Mouse (Mus musculus) granulocyte monocyte progenitor cell, adult 5-6 weeks (primary cell): ENCODE results near the gene Wdfy2. TPM values are rescaled to one million over a fixed set of nuclear protein-coding genes. Genes with fewer than 3 reads are reported as not detected.

Experiments used
- ATAC-seq: replicated peaks from 2 replicates; pipeline ENCODE4 v1.8.0; 2016; ENCODE audit warnings: mild to moderate bottlenecking, moderate TSS enrichment, inconsistent platforms; ENCODE audit not compliant: poor library complexity, severe bottlenecking
- total RNA-seq, 2 experiments: library from RNA; stranded (forward) in 1 of 2; stranded (reverse) in 1 of 2; fragments of 200-712, 200-1000 nt in 1 of 2; fragments of >200 nt in 1 of 2; fragmentation: Nextera tagmentation in 1 of 2; gene quantifications; 2 replicates each; pipeline ENCODE4 v1.2.3; 2014 to 2017

Gene Wdfy2
- total RNA-seq, 2 experiments from 2014 or later = 21.0 to 23.7 TPM

- no peak for ATAC-seq
These were observed 79.1 kb downstream of the Wdfy2 start for GRCm38 (mm10) chr14:62916488-62917034.

GRCm38 (mm10) chr14:62921401-62921800 lies 83.9 kb downstream of the Wdfy2 start:
- ATAC-seq = no peak

DNA sequence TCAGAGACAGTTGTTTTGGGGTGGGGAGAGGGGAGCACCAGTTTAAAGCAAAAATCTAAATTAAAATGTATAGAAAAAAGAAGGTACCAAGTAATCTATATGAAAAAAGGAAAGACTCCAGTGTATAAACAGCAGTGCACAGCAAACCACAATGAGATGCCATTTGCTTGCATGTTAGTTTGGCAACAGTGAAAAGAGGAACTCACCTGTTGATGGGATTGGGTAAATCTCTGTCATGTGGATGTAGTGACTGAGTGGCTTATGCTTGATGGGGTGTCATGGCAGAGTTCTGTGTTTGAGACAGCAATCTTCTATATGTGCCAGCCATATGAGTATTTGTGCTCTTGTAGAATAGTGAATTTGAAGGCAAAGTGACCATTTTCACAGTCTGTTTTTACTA lies 85.2 kb downstream of the Wdfy2 start:
- ATAC-seq = peak; percentile 95

GRCm38 (mm10) chr14:62924800-62925199 lies 87.3 kb downstream of the Wdfy2 start:
- no peak for ATAC-seq

DNA sequence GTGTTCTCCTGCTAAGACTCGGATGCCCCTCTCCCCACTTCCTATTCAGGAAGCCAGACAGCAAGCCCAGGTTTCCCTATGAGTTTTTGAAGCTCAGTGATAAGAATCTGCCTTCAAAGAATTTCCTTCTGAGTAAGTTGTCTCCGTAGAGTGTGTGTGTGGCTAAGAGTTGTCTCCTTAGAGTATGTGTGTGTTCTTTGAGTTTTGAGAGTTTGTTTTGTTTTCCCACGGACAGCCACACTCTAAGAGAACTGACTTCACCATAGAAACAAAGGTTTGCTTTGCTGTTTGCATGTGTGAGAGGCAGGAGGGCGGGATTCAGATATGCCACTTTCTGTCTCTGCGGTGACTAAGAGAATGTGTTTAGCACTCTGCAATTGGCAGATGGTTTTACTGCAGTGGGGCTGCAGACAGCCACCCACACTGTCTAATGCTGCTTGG lies 90.6 kb downstream of the Wdfy2 start:
- no peak for ATAC-seq

DNA sequence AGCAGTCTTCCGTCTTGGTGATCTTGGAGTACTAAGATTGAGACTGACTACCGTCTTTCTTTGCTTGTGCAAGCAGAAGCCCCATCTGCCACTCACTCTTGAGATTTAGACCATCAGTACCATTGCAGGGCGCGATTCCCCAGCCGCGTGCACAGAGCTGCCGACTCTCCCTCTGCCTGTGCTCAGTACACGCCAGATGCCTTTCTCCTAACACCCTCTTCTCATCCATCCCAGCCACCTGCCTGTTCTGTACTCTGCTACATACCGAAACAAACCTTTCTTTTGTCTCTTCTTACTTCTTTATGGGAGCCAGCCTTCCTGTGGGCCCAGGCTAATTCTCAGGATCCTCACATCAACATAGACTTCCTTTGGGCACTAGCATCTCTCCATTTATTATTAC lies 97.9 kb downstream of the Wdfy2 start:
- ATAC-seq = no peak

DNA sequence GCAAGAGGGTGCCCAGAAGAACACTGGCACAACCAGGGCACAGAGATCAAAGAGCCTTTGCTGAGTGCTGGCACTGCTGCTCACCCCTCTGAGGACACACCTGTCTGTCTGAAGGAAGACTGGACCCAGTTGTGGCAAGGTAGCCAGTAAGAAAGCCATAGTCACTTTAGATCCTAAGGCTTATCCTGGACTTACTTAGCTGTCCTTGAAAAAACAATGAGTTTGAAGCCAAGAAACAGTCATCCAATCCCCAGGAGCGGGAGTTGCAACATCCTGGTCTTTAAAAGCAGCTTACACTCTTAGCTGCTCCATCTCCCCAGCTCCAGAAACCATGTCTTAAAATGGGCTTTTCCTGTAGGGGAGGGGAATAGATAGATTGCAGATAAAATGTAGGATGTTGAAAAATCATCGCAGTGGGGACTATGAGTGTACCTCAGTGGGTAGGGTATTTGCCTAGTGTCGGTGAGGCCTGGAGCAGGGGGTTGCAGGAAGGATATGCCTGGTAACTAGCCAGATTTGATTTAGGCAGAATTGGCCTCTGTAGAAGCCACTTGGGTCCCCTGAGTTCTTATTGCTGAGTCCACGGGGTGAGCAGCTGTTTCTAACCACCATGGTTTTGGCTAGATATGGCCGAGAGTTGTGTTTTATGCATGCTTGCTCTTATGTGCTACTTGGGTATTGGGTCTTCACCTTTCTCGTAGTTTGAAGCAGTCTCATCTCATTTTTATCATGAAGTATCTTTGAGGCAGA lies 99.3 kb downstream of the Wdfy2 start:
- no peak for ATAC-seq

DNA sequence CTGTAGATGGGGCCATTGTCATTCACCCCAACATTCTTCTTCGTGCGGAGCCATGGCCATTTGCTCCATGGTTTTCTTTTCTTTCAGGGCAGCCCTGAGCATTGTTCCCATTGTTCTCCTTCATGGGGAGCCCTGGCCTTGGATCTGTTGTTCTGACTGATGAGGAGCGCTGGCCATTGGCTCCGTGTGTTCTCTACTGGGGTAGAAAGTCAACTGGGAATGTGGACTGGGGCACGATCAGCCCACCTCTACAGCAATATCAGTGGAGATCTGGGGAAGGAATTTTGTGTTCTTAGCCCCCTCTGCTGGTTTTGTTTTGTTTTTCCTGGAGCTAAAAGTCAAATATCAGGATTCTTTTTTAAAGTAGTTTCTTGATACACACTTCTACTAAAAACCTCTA lies 100.2 kb downstream of the Wdfy2 start:
- no peak for ATAC-seq

DNA sequence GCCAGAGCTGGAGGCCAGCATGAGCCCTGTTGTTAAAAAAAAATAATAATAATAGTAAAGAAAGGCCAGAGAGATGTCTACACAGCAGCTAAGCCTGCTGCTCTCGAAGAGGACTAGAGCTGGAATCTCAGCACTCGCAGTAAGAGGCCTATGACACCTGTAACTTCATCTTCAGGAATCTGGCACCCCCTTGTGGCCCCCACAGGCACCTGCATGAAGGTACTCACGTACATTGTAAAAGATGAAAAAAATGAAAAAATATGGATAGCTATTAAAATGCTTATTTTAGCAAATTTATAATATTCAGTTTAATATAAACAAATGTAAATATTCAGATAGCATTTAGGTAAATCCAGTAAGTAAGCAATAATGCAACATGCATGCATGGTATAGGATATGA lies 102.0 kb downstream of the Wdfy2 start:
- ATAC-seq = no peak

DNA sequence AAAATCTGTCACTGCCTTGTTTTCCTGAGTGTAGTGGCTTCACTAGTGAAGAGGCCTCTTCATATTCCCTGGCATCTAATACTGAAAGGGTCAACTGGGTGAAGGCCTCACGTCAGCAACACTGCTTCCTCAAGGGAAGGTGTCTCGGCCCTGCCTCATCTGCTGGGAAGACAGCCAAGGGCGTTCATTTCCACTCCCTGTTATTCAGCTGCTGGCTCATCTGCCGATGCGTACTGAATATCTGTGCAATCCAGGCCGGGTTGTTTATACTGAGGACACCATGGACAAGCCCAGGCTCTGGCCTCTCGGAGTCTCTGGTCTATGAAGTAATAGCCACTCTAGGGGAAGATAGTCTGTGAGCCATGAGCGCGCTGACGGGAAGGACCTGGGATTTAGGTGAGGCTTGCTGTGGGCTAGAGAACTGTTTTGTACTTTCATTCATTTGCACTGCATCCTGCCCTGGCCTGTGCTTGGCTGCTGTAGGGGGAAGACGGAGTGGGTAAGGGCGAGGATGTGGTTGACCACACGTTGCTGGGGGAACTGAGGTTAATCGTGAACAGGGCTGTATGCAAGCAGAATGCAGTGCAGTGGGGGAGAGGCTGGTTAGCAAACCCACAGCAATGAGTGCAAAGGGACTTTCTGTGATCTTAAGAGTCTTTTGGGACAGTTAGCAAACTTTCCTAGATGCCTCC lies 103.1 kb downstream of the Wdfy2 start:
- peak; percentile 99 for ATAC-seq

DNA sequence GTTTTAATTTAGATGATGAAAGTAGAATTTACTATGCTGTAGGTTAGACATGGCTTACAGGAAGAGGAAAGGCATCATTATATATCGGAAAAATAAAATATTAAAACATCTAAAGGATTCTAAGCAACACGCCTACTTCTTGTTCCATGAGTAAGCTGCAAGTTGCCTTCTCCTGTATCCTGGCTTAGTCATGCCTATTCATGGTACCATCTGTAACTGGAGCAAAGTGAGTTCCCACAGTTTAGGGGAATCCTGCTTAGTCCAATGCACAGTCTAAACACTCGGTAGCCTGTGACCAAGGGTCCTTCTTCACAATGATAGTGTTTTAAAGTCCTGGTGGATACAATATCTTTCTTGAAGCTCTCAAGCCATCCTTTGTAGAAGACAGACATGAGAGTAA lies 109.3 kb downstream of the Wdfy2 start:
- ATAC-seq = no peak

DNA sequence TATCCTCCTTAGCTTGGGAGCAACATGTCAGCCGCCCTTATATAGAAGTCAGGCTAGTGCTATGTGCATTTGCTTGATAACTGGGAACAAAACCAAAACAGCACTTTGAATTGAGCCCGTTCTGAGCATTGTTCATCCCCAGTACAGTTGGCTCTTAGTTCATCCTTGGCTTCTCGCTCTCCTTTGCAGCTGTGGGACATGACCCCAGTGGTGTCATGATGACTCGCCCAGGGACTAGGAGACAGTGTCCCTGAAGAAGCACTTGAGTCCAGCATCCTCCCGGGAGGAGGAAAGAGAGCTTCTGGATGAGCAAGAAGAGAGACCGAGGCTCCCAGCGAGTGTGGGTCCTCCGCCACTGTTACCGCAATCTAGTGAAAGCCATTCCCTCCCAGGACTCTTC lies 118.6 kb downstream of the Wdfy2 start:
- no peak for ATAC-seq

- ATAC-seq = peak; percentile 82
These were observed 126.2 kb downstream of the Wdfy2 start for GRCm38 (mm10) chr14:62963632-62964031.

DNA sequence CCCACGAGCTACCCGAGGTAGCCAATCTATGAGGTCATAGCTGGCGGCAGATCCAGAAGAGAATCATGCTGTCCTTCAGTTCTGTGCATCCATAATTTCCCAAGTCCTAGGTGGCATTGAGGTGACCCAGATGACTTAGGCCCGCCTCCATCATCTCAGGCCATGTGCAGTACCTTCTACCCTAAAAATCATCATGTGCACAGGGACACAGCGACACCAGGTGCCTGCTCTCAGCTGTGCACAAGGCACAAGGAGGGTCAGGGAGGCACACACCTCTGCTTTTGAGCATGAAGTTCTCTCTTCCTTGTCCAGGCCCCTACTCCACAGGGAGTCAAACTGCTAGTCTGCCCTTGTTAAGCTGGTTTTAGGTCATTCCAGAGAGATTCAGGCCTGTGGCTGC lies 127.9 kb downstream of the Wdfy2 start:
- no peak for ATAC-seq

GRCm38 (mm10) chr14:62965811-62966520 lies 128.5 kb downstream of the Wdfy2 start:
- no peak for ATAC-seq

DNA sequence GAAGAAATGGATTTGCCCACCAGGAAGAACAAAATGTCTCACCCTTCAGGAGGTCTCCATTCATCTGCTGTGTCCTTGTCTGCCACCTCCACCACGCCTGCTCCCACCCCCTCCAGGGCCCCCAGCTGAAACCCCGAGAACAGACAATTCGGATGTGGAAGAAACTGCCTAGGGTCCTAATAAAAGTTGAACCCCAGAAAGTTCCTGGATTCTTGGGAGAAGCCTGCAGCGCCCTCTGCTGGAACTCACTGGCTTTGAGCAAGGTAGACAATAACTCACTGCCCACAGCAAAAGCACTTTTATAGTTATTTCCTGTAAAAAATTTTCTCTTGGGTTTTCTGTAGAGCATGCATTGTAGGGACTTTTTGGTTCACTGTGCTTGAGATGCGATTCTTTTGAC lies 137.6 kb downstream of the Wdfy2 start:
- peak; percentile 37; the same call in 1 of the 2 replicates for ATAC-seq

DNA sequence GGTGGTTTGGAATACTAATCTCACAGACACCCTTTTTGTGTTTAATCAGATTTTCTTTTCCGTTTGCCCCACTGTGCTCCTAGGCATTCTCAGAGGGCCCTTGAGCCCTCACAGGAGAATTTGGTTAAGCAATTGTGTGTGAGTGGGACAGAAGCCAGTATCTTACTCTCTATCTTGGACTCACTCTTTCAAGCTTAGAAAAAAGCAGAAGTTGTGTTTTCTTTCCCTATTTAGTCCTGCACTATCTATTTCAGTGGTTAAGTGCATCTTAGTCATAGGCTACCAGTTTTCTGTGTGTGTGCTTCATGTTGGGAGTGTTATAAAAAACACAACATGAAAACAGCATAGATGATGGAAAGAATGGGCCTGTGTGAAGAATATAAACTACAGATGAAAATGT lies 142.3 kb downstream of the Wdfy2 start:
- ATAC-seq = peak; percentile 85

DNA sequence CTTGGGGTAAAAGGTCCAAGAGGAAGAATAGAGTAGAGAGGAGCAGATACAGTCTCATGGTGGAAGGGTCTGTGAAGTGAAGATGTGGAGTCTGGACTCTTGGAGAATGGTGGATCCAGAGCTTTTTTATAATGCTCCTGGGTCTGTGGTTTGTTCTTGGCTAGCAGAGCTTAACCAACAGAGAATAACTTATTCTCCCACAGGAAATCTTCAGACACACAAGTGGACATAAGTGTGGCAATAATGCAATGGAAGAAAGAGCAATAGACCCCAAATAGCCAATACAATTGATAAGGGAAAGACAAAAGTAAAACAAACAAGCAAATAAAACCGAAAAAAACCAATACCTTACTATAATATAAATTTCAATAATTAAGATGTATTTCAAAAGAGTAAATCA lies 146.9 kb downstream of the Wdfy2 start, which contains the start of gene Defb48:
Defb48 (minus strand) TSS at position 101 of the 400 bp plus-strand sequence.
- ATAC-seq = no peak

- peak; percentile 53 for ATAC-seq
These were observed 153.8 kb downstream of the Wdfy2 start for GRCm38 (mm10) chr14:62991271-62991670.

DNA sequence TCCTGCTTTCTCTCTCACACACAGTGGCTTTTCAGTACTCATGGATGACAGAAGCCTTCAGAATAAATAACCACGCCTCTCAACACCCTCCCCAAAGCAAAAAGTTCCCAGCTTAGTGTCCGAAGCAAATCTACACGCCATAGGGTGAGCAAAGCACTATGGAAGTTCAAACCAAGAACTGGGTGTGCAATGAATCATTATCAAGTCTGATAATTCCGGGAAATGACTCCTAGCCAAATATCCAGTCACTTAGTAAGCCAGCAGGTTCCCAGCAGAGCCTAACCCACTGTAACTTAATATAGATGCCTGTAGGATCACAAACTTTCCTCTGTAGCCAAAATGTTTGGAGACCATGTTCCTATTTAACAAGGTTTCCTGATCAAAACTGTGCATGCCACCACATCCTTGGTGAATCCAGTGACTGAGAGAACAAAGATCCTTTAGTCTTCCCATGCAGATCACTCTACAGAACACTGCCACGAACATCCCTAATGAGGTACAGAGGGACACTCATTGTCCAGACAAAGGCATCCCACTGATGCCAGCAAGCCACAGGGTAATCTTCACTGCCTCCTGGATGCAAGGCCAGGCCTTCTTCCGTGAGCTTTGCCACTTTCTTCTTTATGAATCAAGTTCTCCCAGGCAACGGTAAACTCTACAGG lies 154.5 kb downstream of the Wdfy2 start:
- no peak for ATAC-seq
